Mouse (Mus musculus) ES-E14 (cell line): ENCODE measurements at regions not wholly inside any gene's neighbourhood (a gene's known extent, or its start where the extent isn't known, plus 50 kb on each side); places are given as distances from the start of the nearest gene placed in this dataset.

Source experiments
- DNase-seq: peaks from one replicate; pipeline ENCODE4 v3.0.0-alpha.2; 2013; ENCODE audit warnings: low read depth, low spot score
- H3K27ac ChIP-seq: 2 replicates; pipeline ENCODE4 v1.5.1; 2012; ENCODE audit warnings: low read depth, mild to moderate bottlenecking, low read length, moderate library complexity, mixed read lengths; ENCODE audit not compliant: poor library complexity, insufficient read depth, severe bottlenecking
- H3K36me3 ChIP-seq: 2 replicates; pipeline ENCODE4 v1.6.1; 2012; ENCODE audit warnings: mild to moderate bottlenecking, low read length, moderate library complexity, mixed read lengths; ENCODE audit not compliant: control insufficient read depth, poor library complexity, insufficient read depth, severe bottlenecking
- H3K4me1 ChIP-seq, 2 experiments: fragments of 150-350 bp in 1 of 2; sonication (generic) in 1 of 2; 2 replicates each; pipeline ENCODE4 v1.6.1; 2012; ENCODE audit warnings: low read length in 2 of 2, mild to moderate bottlenecking in 1 of 2, mixed read lengths in 1 of 2; ENCODE audit not compliant: control insufficient read depth in 2 of 2, insufficient read depth in 2 of 2, poor library complexity in 1 of 2
- H3K4me3 ChIP-seq, 2 experiments: fragments of 150-350 bp in 1 of 2; sonication (generic) in 1 of 2; 2 replicates each; pipeline ENCODE4 v1.5.1; 2012; ENCODE audit warnings: low read length in 2 of 2, low read depth in 1 of 2, mild to moderate bottlenecking in 1 of 2, mixed read lengths in 1 of 2; ENCODE audit not compliant: insufficient read depth in 1 of 2, poor library complexity in 1 of 2, severe bottlenecking in 1 of 2
- H3K9ac ChIP-seq: 2 replicates; pipeline ENCODE4 v1.6.1; 2012; ENCODE audit warnings: low read depth, mild to moderate bottlenecking, low read length, mixed read lengths; ENCODE audit not compliant: poor library complexity, insufficient read depth, severe bottlenecking
- H3K9me3 ChIP-seq: fragments of 150-350 bp; sonication (generic); 2 replicates; pipeline ENCODE4 v1.6.1; 2012; ENCODE audit warnings: low read depth, mild to moderate bottlenecking, low read length; ENCODE audit not compliant: control insufficient read depth, insufficient read depth
- CHD2 ChIP-seq: IDR thresholded peaks from 2 replicates; pipeline ENCODE4 v1.6.1; 2014; ENCODE audit warnings: mild to moderate bottlenecking, low read depth, low read length, inconsistent platforms
- HCFC1 ChIP-seq: IDR thresholded peaks from 2 replicates; pipeline ENCODE4 v1.6.1; 2012; ENCODE audit warnings: low read length, inconsistent platforms, borderline replicate concordance; ENCODE audit not compliant: insufficient read depth
- MAFK ChIP-seq: IDR thresholded peaks from 2 replicates; pipeline ENCODE4 v1.6.1; 2014; ENCODE audit warnings: mild to moderate bottlenecking, low read depth, low read length, inconsistent platforms; ENCODE audit not compliant: insufficient read depth
- ZC3H11A ChIP-seq: IDR thresholded peaks from 2 replicates; pipeline ENCODE4 v1.6.1; 2012; ENCODE audit warnings: low read depth, mild to moderate bottlenecking, inconsistent platforms, low read length, borderline replicate concordance
- ZNF384 ChIP-seq: IDR thresholded peaks from 2 replicates; pipeline ENCODE4 v1.6.1; 2012; ENCODE audit warnings: low read depth, low read length, inconsistent platforms
- in situ Hi-C, 2 experiments: fragments of 600-800 bp; cut with MboI; formaldehyde crosslinking; loops; one replicate each; pipeline ENCODE4 v1.15.1; 2025; ENCODE audit warnings: low sequenced_read_pairs in 2 of 2, inconsistent platforms in 1 of 2; ENCODE audit not compliant: unreplicated experiment in 2 of 2

DNA sequence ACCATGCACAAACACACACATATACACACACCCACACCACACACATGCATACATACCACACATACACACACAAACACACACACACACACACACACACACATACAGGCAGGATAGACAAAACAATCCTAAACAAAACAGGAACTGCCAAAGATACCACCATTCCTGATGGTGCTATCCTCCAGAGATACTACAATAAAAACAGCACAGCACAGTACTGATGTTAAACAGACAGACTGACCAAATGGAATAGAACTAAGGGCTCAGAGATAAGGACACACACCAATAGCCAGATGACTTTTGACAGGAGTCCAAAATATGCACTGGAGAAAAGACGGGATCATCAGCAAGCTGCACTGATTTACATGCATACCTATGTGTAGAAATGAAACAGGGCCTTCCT lies 64.5 kb downstream of the Kctd12 start:
- TF ChIP-seq CHD2 (no peak), MAFK (no peak), HCFC1 (no peak), ZC3H11A (no peak), ZNF384 (no peak)
- Histone ChIP-seq H3K36me3 (no peaks in the 10 kb centered on the region), H3K27ac (no peak overlapping the region), H3K9me3 (no peaks in the 10 kb centered on the region), H3K4me3 (no peak overlapping the region), H3K4me1 (no peaks in the 10 kb centered on the region), H3K9ac (no peak overlapping the region)
- in situ Hi-C loops, result no loop called here
- DNase-seq, result no peak

DNA sequence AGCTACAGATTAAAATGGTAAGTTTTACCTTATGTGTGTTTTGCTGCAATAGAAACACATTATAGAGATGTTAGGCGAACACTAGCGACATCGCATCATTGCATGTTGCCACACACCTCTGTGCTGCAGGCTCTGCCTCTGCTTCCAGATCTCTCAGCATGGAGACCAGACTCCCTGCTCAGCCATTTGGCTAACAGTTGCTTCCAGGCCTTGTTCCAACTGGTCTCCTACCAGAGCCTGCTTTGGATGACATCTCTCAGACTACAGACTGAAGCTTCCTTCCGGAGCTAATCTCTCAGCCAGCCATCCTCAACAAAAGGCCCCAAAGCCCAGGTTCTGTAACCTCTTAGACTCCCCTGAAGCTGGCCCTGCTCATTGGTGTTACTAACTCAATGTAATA lies 66.5 kb downstream of the Kctd12 start:
- H3K9ac ChIP-seq, result no peak overlapping the region
- no peak overlapping the region for H3K27ac ChIP-seq
- H3K9me3 ChIP-seq, result no peaks in the 10 kb centered on the region
- no peaks in the 10 kb centered on the region for H3K36me3 ChIP-seq
- no peak overlapping the region for H3K4me3 ChIP-seq
- TF ChIP-seq MAFK (no peak), ZNF384 (no peak), CHD2 (no peak), ZC3H11A (no peak), HCFC1 (no peak)
- H3K4me1 ChIP-seq, result no peaks in the 10 kb centered on the region
- in situ Hi-C loops, result no loop called here
- no peak for DNase-seq

DNA sequence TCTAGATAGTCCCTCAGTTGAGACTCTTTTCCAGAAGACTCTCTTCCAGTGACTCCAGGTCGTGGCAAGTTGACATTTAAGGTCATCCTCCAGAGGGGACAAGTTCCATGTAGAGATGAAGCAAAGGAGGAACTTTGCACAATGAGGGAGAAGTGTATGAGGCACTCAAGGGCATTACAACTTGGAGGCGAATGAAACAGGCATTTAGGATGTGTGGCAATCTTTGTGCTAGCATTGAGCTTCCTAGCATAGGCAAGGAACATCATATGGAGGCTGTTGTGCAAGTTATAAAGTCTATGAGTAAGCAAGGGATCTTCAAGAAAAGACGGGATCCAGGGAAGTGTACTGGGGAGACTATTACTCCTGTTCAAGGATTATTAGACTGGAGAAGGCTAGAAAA lies 70.9 kb downstream of the Kctd12 start:
- Histone ChIP-seq H3K4me3 (no peak overlapping the region), H3K9me3 (no peaks in the 10 kb centered on the region), H3K27ac (no peak overlapping the region), H3K9ac (no peak overlapping the region), H3K4me1 (no peaks in the 10 kb centered on the region), H3K36me3 (no peaks in the 10 kb centered on the region)
- DNase-seq, result no peak
- in situ Hi-C loops, result no loop called here
- TF ChIP-seq ZC3H11A (no peak), ZNF384 (no peak), MAFK (no peak), CHD2 (no peak), HCFC1 (no peak)

DNA sequence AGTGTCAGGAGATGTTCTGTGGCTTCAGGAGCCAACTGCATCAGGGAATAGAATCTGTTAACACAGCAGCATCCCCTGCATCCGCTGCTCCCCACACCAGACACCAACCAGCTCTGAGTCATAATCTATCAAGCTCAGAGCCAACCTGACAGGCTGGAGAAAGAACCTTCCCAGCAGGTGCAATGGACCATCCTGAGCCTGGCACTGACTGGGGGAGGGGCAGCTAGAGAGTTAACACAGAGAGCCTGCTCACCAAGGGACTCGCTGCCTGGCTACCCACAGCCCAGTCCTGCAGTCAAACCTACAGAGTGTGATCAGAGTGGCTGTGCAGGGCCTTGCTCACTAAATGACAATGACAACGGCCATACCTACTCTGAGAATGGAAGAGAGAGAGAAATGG lies 73.4 kb downstream of the Kctd12 start:
- no peak overlapping the region for H3K9ac ChIP-seq
- no peak for TF ChIP-seq MAFK
- TF ChIP-seq ZC3H11A, result no peak
- TF ChIP-seq ZNF384, result no peak
- TF ChIP-seq CHD2, result no peak
- TF ChIP-seq HCFC1, result no peak
- in situ Hi-C loops, result no loop called here
- H3K4me1 ChIP-seq, result no peaks in the 10 kb centered on the region
- H3K27ac ChIP-seq, result no peak overlapping the region
- no peak overlapping the region for H3K4me3 ChIP-seq
- H3K36me3 ChIP-seq, result no peaks in the 10 kb centered on the region
- DNase-seq, result no peak
- no peaks in the 10 kb centered on the region for H3K9me3 ChIP-seq

DNA sequence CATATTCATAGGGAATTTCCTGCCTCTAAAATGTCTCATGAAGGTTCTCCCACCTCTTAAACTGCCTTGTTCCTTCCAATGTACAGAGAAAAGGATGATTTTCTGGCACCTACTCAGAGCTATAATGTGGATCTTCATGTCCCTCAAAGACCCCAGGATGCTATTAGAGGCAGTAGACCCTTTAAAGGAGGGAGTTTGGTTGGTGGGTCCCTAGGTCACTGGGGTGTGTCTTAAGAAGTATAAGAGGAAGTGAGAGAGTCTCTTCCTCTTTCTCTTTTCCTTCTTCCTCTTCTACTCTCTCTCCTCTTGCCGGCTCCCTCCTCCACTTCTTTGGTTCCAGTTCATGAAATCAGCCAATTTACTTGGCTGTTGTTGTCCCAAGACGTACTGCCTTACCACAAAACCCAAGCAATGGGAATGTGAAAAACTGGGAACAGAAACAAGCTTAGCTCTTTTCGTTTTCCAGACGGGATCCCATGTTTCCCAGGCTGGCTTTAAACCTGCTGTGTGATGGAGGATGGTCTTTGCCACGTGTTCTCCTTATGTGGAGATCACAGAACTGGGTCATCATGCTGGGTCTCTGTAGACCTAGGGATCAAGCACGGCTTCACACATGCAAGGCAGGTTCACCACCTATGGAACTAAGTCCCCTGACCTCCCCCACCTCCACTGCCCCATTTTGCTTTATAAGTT lies 74.9 kb downstream of the Kctd12 start:
- Histone ChIP-seq H3K9me3 (no peaks in the 10 kb centered on the region), H3K4me3 (no peak overlapping the region), H3K4me1 (no peaks in the 10 kb centered on the region), H3K9ac (no peak overlapping the region), H3K36me3 (no peaks in the 10 kb centered on the region), H3K27ac (no peak overlapping the region)
- DNase-seq, result no peak
- TF ChIP-seq ZC3H11A (no peak), MAFK (no peak), CHD2 (no peak), ZNF384 (no peak), HCFC1 (no peak)
- in situ Hi-C loops, result no loop called here
